ENCODE assay signal across 9 mouse cellular contexts in the genomic region with DNA sequence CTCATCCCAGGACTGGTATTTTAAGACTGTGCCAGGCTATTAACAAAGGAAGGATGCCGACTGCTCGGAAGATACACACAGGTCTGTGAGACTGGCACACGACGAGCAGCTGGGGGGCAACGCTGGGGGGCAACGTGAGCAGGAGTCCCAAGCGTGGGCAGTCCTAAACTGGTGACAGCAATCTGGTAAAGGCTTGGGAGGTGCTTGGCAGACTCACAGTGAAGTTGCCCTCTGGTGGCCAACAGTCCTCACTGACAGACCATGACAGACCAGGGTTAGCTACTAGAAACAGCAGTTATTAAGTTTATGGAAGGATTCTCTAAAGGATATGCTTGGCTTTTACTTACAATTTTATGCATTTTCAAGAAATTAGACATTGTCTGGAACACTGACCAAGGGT. TPM values are rescaled to one million over a fixed set of nuclear protein-coding genes. Genes with fewer than 3 reads are reported as not detected.
A peak's percentile ranks its signal among the peaks of the same experiment; 100 is the strongest.
DNase-seq lines count a peak whose midpoint lies in the region; ATAC-seq and TF ChIP-seq lines count a peak whose summit lies in the region.
"Had no signal": no experiment of that assay in that cellular context is flagged by ENCODE, and none has a peak within 500 bp of the region (broad histone marks: within the 10 kb centered on the region; RNA-seq: fewer than 3 reads in every experiment).

No protein-coding gene starts in this region.

- no peaks in the 10 kb centered on the region for H3K27me3 ChIP-seq in heart, adult 2 months (ENCODE audit: control insufficient read depth, insufficient read depth, low read length)
- no peaks in the 10 kb centered on the region for H3K27me3 ChIP-seq in heart, embryonic 10.5 days (ENCODE audit: insufficient read depth, poor library complexity, severe bottlenecking)
- no peaks in the 10 kb centered on the region for H3K27me3 ChIP-seq in forebrain, embryonic 12.5 days
- no peaks in the 10 kb centered on the region for H3K27me3 ChIP-seq in hindbrain, embryonic 11.5 days (ENCODE audit: control insufficient read depth, insufficient read depth, low read length)
- H3K27me3 ChIP-seq: megakaryocyte, embryonic 14.5 days had no signal

- no peaks in the 10 kb centered on the region for H3K9me3 ChIP-seq in heart, embryonic 10.5 days
- no peaks in the 10 kb centered on the region for H3K9me3 ChIP-seq in forebrain, embryonic 12.5 days
- H3K9me3 ChIP-seq in hindbrain, embryonic 11.5 days (ENCODE audit: control insufficient read depth, low read length) = no peaks in the 10 kb centered on the region
- H3K9me3 ChIP-seq: megakaryocyte, embryonic 14.5 days had no signal

- H3K27ac ChIP-seq in heart, adult 2 months = no peak overlapping the region
- no peak overlapping the region for H3K27ac ChIP-seq in heart, embryonic 10.5 days
- H3K27ac ChIP-seq in forebrain, embryonic 12.5 days = no peak overlapping the region
- no peak overlapping the region for H3K27ac ChIP-seq in hindbrain, embryonic 11.5 days (ENCODE audit: low read depth, low read length)

- H3K36me3 ChIP-seq in heart, adult 2 months (ENCODE audit: control insufficient read depth, insufficient read depth, low read length) = no peaks in the 10 kb centered on the region
- H3K36me3 ChIP-seq in heart, embryonic 10.5 days = peaks cover 29% of the 10 kb centered on the region
- H3K36me3 ChIP-seq in forebrain, embryonic 12.5 days (replicated peaks) = peaks cover 33% of the 10 kb centered on the region
- no peaks in the 10 kb centered on the region for H3K36me3 ChIP-seq in hindbrain, embryonic 11.5 days (ENCODE audit: control insufficient read depth, insufficient read depth, low read length)

- peak; percentile 80 for ATAC-seq in forebrain, embryonic 12.5 days (ENCODE audit: low FRiP score)
- peak; percentile 67 for ATAC-seq in hindbrain, embryonic 11.5 days (ENCODE audit: low FRiP score)

- peak; percentile 78 for TF ChIP-seq CTCF in heart, adult 2 months (IDR thresholded peaks at IDR 0.05)

- no peak overlapping the region for H3K4me2 ChIP-seq in forebrain, embryonic 12.5 days
- no peak overlapping the region for H3K4me2 ChIP-seq in hindbrain, embryonic 11.5 days (replicated peaks; ENCODE audit: low read depth, low read length)

- TF ChIP-seq EP300 in heart, adult 2 months (IDR thresholded peaks at IDR 0.05; ENCODE audit: insufficient read depth, low read depth, low read length) = 0 out of 2 replicates have a peak, but pooled peaks have one; percentile 44

- no peak overlapping the region for H3K4me3 ChIP-seq in heart, adult 2 months
- H3K4me3 ChIP-seq in heart, embryonic 10.5 days = no peak overlapping the region
- H3K4me3 ChIP-seq in forebrain, embryonic 12.5 days (replicated peaks) = no peak overlapping the region
- H3K4me3 ChIP-seq in hindbrain, embryonic 11.5 days (ENCODE audit: low read depth, low read length) = no peak overlapping the region

- WGBS in heart, adult 2 months = 43% methylated on average over 7 of the region's 7 CpGs
- whole genome bisulfite sequencing in heart, embryonic 10.5 days = 31% methylated on average over 7 of the region's 7 CpGs
- WGBS in forebrain, embryonic 12.5 days = 45% methylated on average over 7 of the region's 7 CpGs
- WGBS in hindbrain, embryonic 11.5 days = 41% methylated on average over 7 of the region's 7 CpGs

- no peak for TF ChIP-seq POLR2A in heart, adult 2 months (IDR thresholded peaks at IDR 0.05; ENCODE audit: insufficient read depth, low read depth, low read length)

- intact Hi-C loops in heart, adult 2 months (cut with DNase I) = loop anchor here (10.0 kb wide), 1 partner anchor 504 kb away; no protein-coding TSS in a partner anchor

- DNase-seq in heart, adult 2 months = peak; percentile 44 to 58
- no peak for DNase-seq in heart, embryonic 10.5 days (ENCODE audit: low spot score)
- DNase-seq in c-Kit-positive CD71-positive TER-119-negative erythroid progenitor cells, embryonic 14.5 days (ENCODE audit: low read depth) = peak; percentile 20
- peak; percentile 66 for DNase-seq in hindbrain, embryonic 11.5 days (ENCODE audit: low spot score)
- peak; percentile 72 to 79 for DNase-seq in layer of hippocampus, postnatal 10 days (ENCODE audit: low spot score in 2 of 2)
- peak; percentile 50 to 73 for DNase-seq in lung, postnatal 4 days
- peak; percentile 52 for DNase-seq in right cerebral cortex, adult 18-20 months

- no peaks in the 10 kb centered on the region for H3K79me2 ChIP-seq in heart, adult 2 months (replicated peaks; ENCODE audit: control insufficient read depth, insufficient read depth, low read length)

- peaks cover 1% of the 10 kb centered on the region; the same call in 1 of the 2 replicates for H3K4me1 ChIP-seq in heart, adult 2 months (ENCODE audit: control insufficient read depth, insufficient read depth, low read length)
- H3K4me1 ChIP-seq in heart, embryonic 10.5 days = no peaks in the 10 kb centered on the region
- H3K4me1 ChIP-seq in forebrain, embryonic 12.5 days = peaks cover 3% of the 10 kb centered on the region; the same call in 1 of the 2 replicates
- no peaks in the 10 kb centered on the region for H3K4me1 ChIP-seq in hindbrain, embryonic 11.5 days (replicated peaks; ENCODE audit: control insufficient read depth, insufficient read depth, low read length)

- no peak overlapping the region for H3K9ac ChIP-seq in heart, adult 2 months (ENCODE audit: low read depth, low read length)
- H3K9ac ChIP-seq in forebrain, embryonic 12.5 days = no peak overlapping the region
- H3K9ac ChIP-seq in hindbrain, embryonic 11.5 days (ENCODE audit: low read depth, low read length) = no peak overlapping the region

RNA-seq across cellular contexts. Expression of a gene that starts 31.8 kb away (rescaled TPM):
- total RNA-seq in heart, adult 2 months (2021) = 10 to 100 TPM; 46.8 to 49.3 TPM
- 24.1 and 57.1 TPM in 2 replicates for polyA plus RNA-seq in heart, adult 2 months (2012; rRNA removed)
- 18.5 and 19.8 TPM in 2 replicates for polyA plus RNA-seq in heart, embryonic 10.5 days (2016; fragmentation: Nextera tagmentation; extraction: Ambion mirVana)
- polyA plus RNA-seq in forebrain, embryonic 12.5 days (2016; fragmentation: Nextera tagmentation; extraction: Ambion mirVana) = 23.8 and 31.4 TPM in 2 replicates
- 24.4 and 30.8 TPM in 2 replicates for polyA plus RNA-seq in hindbrain, embryonic 11.5 days (2014; fragmentation: Nextera tagmentation; extraction: Ambion mirVana)
- total RNA-seq in layer of hippocampus, postnatal 10 days (2021) = 10 to 100 TPM; 50.1 to 64.5 TPM

RNA-seq across cellular contexts. Expression of a gene that starts 45.4 kb away (rescaled TPM):
- 1 to 10 TPM; 2.1 to 2.7 TPM for total RNA-seq in heart, adult 2 months (2021)
- polyA plus RNA-seq in heart, adult 2 months (2012; rRNA removed) = 0.98 and 1.6 TPM in 2 replicates
- polyA plus RNA-seq in heart, embryonic 10.5 days (2016; fragmentation: Nextera tagmentation; extraction: Ambion mirVana) = 0.11 and 0.33 TPM in 2 replicates
- 0.41 and 0.64 TPM in 2 replicates for polyA plus RNA-seq in forebrain, embryonic 12.5 days (2016; fragmentation: Nextera tagmentation; extraction: Ambion mirVana)
- polyA plus RNA-seq in hindbrain, embryonic 11.5 days (2014; fragmentation: Nextera tagmentation; extraction: Ambion mirVana) = 0.25 and 0.81 TPM in 2 replicates
- 1 to 10 TPM; 7.1 to 8.9 TPM for total RNA-seq in layer of hippocampus, postnatal 10 days (2021)

RNA-seq across cellular contexts. Expression of a gene that starts 50.9 kb away (rescaled TPM):
- 10 to 100 TPM; 26.7 to 28.7 TPM for total RNA-seq in heart, adult 2 months (2021)
- 9.6 and 16.2 TPM in 2 replicates for polyA plus RNA-seq in heart, adult 2 months (2012; rRNA removed)
- polyA plus RNA-seq in heart, embryonic 10.5 days (2016; fragmentation: Nextera tagmentation; extraction: Ambion mirVana) = 4.5 and 7.1 TPM in 2 replicates
- polyA plus RNA-seq in forebrain, embryonic 12.5 days (2016; fragmentation: Nextera tagmentation; extraction: Ambion mirVana) = 10.6 and 10.9 TPM in 2 replicates
- polyA plus RNA-seq in hindbrain, embryonic 11.5 days (2014; fragmentation: Nextera tagmentation; extraction: Ambion mirVana) = 6.0 and 7.6 TPM in 2 replicates
- 10 to 100 TPM; 66.6 to 68.9 TPM for total RNA-seq in layer of hippocampus, postnatal 10 days (2021)
